Mouse (Mus musculus) erythroblast, embryonic 14.5 days (primary cell): ENCODE measurements around the gene Mga.

ENCODE experiments used
- GATA1 ChIP-seq: IDR thresholded peaks from 2 replicates; pipeline ENCODE4 v1.6.1; 2012; ENCODE audit warnings: low read length, inconsistent platforms, mixed read lengths
- TAL1 ChIP-seq: IDR thresholded peaks from 3 replicates; pipeline ENCODE4 v1.6.1; 2012; ENCODE audit warnings: low read length, inconsistent platforms, mixed read lengths

- TF ChIP-seq TAL1 = no peak
- no peak for TF ChIP-seq GATA1
These were observed 89.3 kb downstream of the Mga start for GRCm38 (mm10) chr2:119986369-119986768.
